Comparison of ENCODE assay signal across 12 mouse cellular contexts in the genomic region with DNA sequence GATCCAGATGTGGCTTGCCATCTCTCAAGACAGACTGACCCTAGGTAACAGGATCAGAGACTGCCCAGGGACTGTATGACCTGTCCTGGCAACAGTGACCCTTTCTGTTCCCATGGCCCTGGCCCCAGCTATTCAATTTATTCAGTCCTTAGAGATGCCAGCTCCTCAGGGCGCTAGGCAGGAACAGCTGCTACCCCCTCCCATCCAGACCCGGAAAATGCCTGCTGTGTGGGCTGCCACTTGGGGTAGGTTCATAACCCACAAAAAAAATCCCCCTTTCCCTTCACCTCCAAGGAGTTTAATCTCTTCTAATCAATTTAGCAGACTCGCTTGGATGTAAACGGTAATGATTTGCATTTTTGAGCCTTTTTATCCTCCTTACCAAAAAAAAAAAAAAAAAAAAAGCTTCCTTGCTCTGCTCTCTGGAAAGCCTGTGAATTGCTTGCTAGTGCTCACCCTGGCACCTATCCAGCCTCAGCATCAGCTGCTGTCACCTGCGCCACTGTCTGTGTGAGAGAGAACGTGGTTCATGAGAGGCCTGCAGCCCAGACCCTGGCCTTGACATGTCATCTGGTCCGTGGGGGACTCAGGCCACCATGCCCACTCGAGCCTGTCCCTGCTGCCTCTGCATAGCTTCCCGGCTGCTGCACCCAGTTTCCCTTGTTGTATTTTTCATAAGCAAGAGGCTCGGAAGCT. TPM values are rescaled to one million over a fixed set of nuclear protein-coding genes. Genes with fewer than 3 reads are reported as not detected.
DNase-seq lines count a peak whose midpoint lies in the region; ATAC-seq and TF ChIP-seq lines count a peak whose summit lies in the region.
"Had no signal": no experiment of that assay in that cellular context is flagged by ENCODE, and none has a peak within 500 bp of the region (broad histone marks: within the 10 kb centered on the region; RNA-seq: fewer than 3 reads in every experiment).

No protein-coding gene starts in this region.

- DNase-seq in kidney, adult 2 months: no peak
- DNase-seq in cerebellum, postnatal 14 days: peak; percentile 70 to 78
- DNase-seq in forebrain, embryonic 11.5 days (ENCODE audit: low spot score): no peak
- no peak for DNase-seq in midbrain, embryonic 10.5 days (ENCODE audit: low spot score)
- no peak for DNase-seq in urinary bladder, postnatal 4 days (ENCODE audit: low spot score in 2 of 2)
- DNase-seq in urinary bladder, postnatal 25 days (ENCODE audit: low spot score): no peak
- no peak for DNase-seq in embryo, embryonic 11 days
- DNase-seq: kidney, adult 18-20 months; thymus, adult 18-20 months had no signal

- H3K9ac ChIP-seq in kidney, embryonic 15.5 days: no peak overlapping the region
- H3K9ac ChIP-seq in forebrain, embryonic 11.5 days (ENCODE audit: low read length): peak overlapping the region; percentile 23; the same call in 1 of the 2 replicates
- H3K9ac ChIP-seq: lung, embryonic 15.5 days had no signal

- no peaks in the 10 kb centered on the region for H3K36me3 ChIP-seq in kidney, embryonic 15.5 days
- H3K36me3 ChIP-seq in kidney, adult 2 months (ENCODE audit: control insufficient read depth, insufficient read depth, low read length): no peaks in the 10 kb centered on the region
- no peaks in the 10 kb centered on the region for H3K36me3 ChIP-seq in forebrain, embryonic 11.5 days (ENCODE audit: control insufficient read depth, insufficient read depth, low read length)
- H3K36me3 ChIP-seq in midbrain, embryonic 10.5 days: peaks cover 6% of the 10 kb centered on the region
- H3K36me3 ChIP-seq: G1E; lung, embryonic 15.5 days had no signal

- ATAC-seq in kidney, embryonic 15.5 days (replicated peaks; ENCODE audit: low FRiP score): no peak
- peak; percentile 22 for ATAC-seq in forebrain, embryonic 11.5 days (replicated peaks; ENCODE audit: low FRiP score)

- no peak for TF ChIP-seq POLR2A in kidney, adult 2 months (IDR thresholded peaks at IDR 0.05; ENCODE audit: low read depth, low read length)

- no peaks in the 10 kb centered on the region for H3K9me3 ChIP-seq in kidney, embryonic 15.5 days (replicated peaks)
- H3K9me3 ChIP-seq in forebrain, embryonic 11.5 days (ENCODE audit: control insufficient read depth, low read length): no peaks in the 10 kb centered on the region
- H3K9me3 ChIP-seq in midbrain, embryonic 10.5 days (replicated peaks): no peaks in the 10 kb centered on the region
- H3K9me3 ChIP-seq: G1E; lung, embryonic 15.5 days had no signal

- 37% methylated on average over 10 of the region's 10 CpGs for WGBS in kidney, embryonic 15.5 days
- 54% methylated on average over 10 of the region's 10 CpGs for WGBS in kidney, adult 2 months
- WGBS in forebrain, embryonic 11.5 days: 25% methylated on average over 10 of the region's 10 CpGs
- 17% methylated on average over 10 of the region's 10 CpGs for WGBS in midbrain, embryonic 10.5 days

- H3K4me1 ChIP-seq in kidney, embryonic 15.5 days: peaks cover 54% of the 10 kb centered on the region
- no peaks in the 10 kb centered on the region for H3K4me1 ChIP-seq in kidney, adult 2 months (ENCODE audit: control insufficient read depth, insufficient read depth, low read length)
- peaks cover 28% of the 10 kb centered on the region for H3K4me1 ChIP-seq in forebrain, embryonic 11.5 days (replicated peaks; ENCODE audit: control insufficient read depth, insufficient read depth, low read length)
- H3K4me1 ChIP-seq in midbrain, embryonic 10.5 days: peaks cover 82% of the 10 kb centered on the region
- H3K4me1 ChIP-seq: lung, embryonic 15.5 days had no signal

- peak overlapping the region; percentile 30; the same call in 1 of the 2 replicates for H3K27ac ChIP-seq in kidney, embryonic 15.5 days
- H3K27ac ChIP-seq in kidney, adult 2 months (ENCODE audit: insufficient read depth, low read depth, low read length): no peak overlapping the region
- peak overlapping the region; percentile 61 for H3K27ac ChIP-seq in forebrain, embryonic 11.5 days (ENCODE audit: low read depth, low read length)
- peak overlapping the region; percentile 81 for H3K27ac ChIP-seq in midbrain, embryonic 10.5 days (replicated peaks)
- H3K27ac ChIP-seq: lung, embryonic 15.5 days had no signal

- peaks cover 72% of the 10 kb centered on the region for H3K27me3 ChIP-seq in kidney, embryonic 15.5 days
- no peaks in the 10 kb centered on the region for H3K27me3 ChIP-seq in kidney, adult 2 months (replicated peaks; ENCODE audit: control insufficient read depth, insufficient read depth, low read length)
- no peaks in the 10 kb centered on the region for H3K27me3 ChIP-seq in forebrain, embryonic 11.5 days (ENCODE audit: control insufficient read depth, insufficient read depth, low read length)
- peaks cover 87% of the 10 kb centered on the region for H3K27me3 ChIP-seq in midbrain, embryonic 10.5 days (ENCODE audit: low read depth, poor library complexity, severe bottlenecking)

- H3K4me3 ChIP-seq in kidney, embryonic 15.5 days (replicated peaks): no peak overlapping the region
- H3K4me3 ChIP-seq in kidney, adult 2 months (ENCODE audit: insufficient read depth, low read depth, low read length): no peak overlapping the region
- H3K4me3 ChIP-seq in forebrain, embryonic 11.5 days (ENCODE audit: low read depth, low read length): no peak overlapping the region
- H3K4me3 ChIP-seq in midbrain, embryonic 10.5 days: no peak overlapping the region; the same call in 1 of the 2 replicates
- H3K4me3 ChIP-seq: lung, embryonic 15.5 days had no signal

- no peak for TF ChIP-seq CTCF in kidney, adult 2 months (conservative IDR thresholded peaks at IDR 0.05; ENCODE audit: insufficient read depth, insufficient read length, low read depth, low read length)

- no peak overlapping the region for H3K4me2 ChIP-seq in kidney, embryonic 15.5 days
- no peak overlapping the region for H3K4me2 ChIP-seq in forebrain, embryonic 11.5 days (ENCODE audit: low read depth, low read length, severe bottlenecking)
- H3K4me2 ChIP-seq: lung, embryonic 15.5 days had no signal

RNA-seq across cellular contexts. Expression of a gene that starts 15.0 kb away (rescaled TPM):
- polyA plus RNA-seq in kidney, embryonic 15.5 days (2015; fragmentation: Nextera tagmentation; extraction: Ambion mirVana): 4.4 and 5.0 TPM in 2 replicates
- 23.1 and 25.1 TPM in 2 replicates for polyA plus RNA-seq in kidney, adult 2 months (2012; rRNA removed)
- polyA plus RNA-seq in forebrain, embryonic 11.5 days (2014; fragmentation: Nextera tagmentation; extraction: Ambion mirVana): 7.7 and 9.0 TPM in 2 replicates
- polyA plus RNA-seq in midbrain, embryonic 10.5 days (2016; fragmentation: Nextera tagmentation; extraction: Ambion mirVana): 6.0 and 7.5 TPM in 2 replicates
- polyA plus RNA-seq: G1E had no signal

RNA-seq across cellular contexts. Expression of a gene that starts 33.9 kb away (rescaled TPM):
- 13.9 and 14.8 TPM in 2 replicates for polyA plus RNA-seq in kidney, embryonic 15.5 days (2015; fragmentation: Nextera tagmentation; extraction: Ambion mirVana)
- polyA plus RNA-seq in kidney, adult 2 months (2012; rRNA removed): 61.7 and 67.2 TPM in 2 replicates
- polyA plus RNA-seq in forebrain, embryonic 11.5 days (2014; fragmentation: Nextera tagmentation; extraction: Ambion mirVana): 3.6 and 4.0 TPM in 2 replicates
- polyA plus RNA-seq in midbrain, embryonic 10.5 days (2016; fragmentation: Nextera tagmentation; extraction: Ambion mirVana): 2.2 and 2.9 TPM in 2 replicates

RNA-seq across cellular contexts. Expression of a gene that starts 50.8 kb away (rescaled TPM):
- polyA plus RNA-seq in kidney, embryonic 15.5 days (2015; fragmentation: Nextera tagmentation; extraction: Ambion mirVana): 290 and 298 TPM in 2 replicates
- polyA plus RNA-seq in kidney, adult 2 months (2012; rRNA removed): 40.6 and 51.4 TPM in 2 replicates
- 428 and 444 TPM in 2 replicates for polyA plus RNA-seq in forebrain, embryonic 11.5 days (2014; fragmentation: Nextera tagmentation; extraction: Ambion mirVana)
- polyA plus RNA-seq in midbrain, embryonic 10.5 days (2016; fragmentation: Nextera tagmentation; extraction: Ambion mirVana): 427 and 470 TPM in 2 replicates

Comparison
In these comparisons a context has a peak if more than half of its experiments do, and no peak if none do; other contexts are left out.
1. DNase-seq: peak in cerebellum, postnatal 14 days (2 of 2); none in kidney, adult 2 months (single experiment), forebrain, embryonic 11.5 days (single experiment), midbrain, embryonic 10.5 days (single experiment), urinary bladder, postnatal 4 days (0 of 2), urinary bladder, postnatal 25 days (single experiment) and embryo, embryonic 11 days (single experiment).